Mouse (Mus musculus): ENCODE results near the gene Spaca9. TPM values are rescaled to one million over a fixed set of nuclear protein-coding genes. Genes with fewer than 3 reads are reported as not detected.

Spaca9 gene
- total RNA-seq (2021) = not detected

DNA sequence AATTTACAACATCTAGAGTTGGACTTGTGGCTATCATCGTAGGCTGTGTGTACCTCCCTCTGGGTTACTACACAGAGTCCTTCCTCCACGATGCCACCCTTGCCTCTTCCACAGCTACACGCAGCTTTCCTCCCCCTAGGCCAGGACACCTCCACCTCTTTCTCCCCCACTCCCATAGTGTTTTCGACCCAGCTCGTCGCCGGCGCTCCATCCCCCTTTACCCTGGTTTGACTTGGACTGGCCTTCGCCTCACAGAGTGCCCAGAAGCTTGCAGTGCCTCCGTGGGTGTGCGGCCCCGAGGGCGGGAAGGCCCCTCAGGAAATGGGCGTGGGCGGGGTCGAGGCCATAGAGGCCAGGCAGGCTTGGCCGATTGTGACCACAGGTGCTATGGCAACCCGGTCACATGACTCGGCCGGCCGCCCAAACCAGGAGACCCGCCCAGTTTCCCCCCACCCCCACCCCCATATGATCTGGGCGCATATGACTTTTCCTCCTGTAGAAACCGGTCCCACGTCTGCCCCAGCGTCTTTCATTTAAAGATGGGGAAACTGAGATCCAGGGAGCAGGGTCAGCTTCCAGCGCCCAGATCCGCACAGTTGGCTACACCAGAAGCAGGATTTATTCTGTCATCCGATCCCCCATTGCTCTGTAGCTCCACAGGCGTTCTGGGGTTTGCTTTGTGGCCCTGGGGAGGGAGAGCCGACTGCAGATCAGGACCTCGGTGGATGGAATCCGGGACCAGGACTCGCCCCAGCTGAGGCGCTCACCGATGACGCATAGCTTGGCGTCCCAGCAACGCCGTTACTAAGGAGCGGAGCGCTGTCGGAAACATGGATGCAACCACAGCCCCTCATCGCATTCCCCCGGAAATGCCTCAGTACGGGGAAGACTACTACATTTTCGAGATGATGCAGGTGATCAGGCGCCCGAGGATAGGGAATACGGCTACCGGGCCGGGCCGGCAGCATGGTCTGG lies at the start of gene Spaca9, which contains the start of gene Ak8:
Spaca9 (minus strand) TSS at position 367 of the 975 bp plus-strand sequence.
Ak8 (plus strand) TSS at position 804 of the 975 bp plus-strand sequence.
- intact Hi-C loops (cut with DNase I) = no loop called here
- DNase-seq = peak; percentile 83

DNA sequence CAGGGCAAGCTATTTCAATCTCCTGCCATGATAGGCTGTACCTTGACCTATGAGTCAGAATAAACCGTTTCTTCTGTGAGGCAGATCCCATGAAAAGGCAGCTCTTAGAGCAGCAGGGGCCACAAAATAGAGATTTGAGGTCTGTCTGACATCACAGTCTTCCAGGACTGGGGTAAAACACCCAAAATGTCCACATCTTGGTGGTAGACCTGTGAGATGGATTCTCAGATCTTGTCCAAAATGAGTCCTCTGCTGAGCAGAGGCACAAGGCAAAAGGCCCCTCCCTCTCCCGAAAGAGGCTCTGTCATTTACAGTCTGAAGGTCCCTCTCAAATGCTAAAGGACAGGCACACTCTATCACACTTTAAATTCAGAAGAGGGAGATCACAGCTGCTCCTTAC lies 48.2 kb upstream of the Spaca9 start:
- DNase-seq = no peak
- intact Hi-C loops (cut with DNase I) = no loop called here

DNA sequence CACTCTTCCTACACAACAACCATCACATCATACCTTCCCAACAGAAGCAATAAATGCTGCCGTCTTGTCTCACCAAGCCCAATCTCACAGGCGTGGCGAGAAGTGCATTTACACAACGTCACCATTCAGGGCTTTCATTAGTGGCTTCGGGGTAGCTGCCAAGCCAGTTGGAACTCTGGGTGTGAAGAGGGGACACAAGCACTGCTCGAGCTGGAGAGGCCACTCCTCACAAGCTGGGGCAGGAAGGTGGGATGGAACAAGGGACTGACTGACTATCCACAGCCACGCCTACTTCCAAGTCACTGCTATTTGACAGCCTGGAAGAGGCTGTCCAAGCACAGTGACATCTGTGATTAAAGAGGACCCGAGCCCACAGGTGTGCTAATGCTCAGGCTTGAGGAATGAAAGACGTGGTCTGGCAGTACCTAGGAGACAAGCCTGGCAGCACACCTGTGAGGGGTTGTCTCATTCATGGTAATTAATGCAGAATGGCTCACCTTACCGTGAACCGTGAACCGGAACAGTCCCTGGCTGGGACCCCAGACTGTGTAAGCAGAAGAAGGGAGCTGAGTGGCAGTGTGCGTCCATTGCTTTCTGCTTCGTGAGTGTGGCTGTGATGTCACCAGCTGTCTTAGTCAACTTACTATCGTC lies 47.3 kb upstream of the Spaca9 start:
- DNase-seq = no peak
- intact Hi-C loops (cut with DNase I) = no loop called here

DNA sequence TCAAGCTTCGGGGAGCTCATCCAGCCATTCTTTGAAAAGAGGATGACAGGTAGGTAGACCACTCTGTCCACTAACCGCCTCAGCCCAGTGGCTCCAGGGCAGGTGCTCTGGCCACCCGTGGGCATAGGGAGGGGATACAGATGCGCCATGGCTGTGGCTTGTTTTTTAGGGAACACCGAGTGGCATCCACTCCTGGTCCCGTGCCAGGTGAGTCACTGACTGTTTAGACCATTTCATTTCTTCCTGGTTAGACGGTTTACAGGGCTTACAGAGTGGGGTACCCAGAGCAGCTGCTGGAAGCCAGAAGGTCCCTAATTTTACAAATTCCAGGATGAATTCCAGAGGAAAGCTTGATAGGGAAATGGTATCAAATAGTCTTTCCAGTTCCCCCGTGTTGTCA lies 43.2 kb upstream of the Spaca9 start:
- DNase-seq = no peak
- intact Hi-C loops (cut with DNase I) = no loop called here

DNA sequence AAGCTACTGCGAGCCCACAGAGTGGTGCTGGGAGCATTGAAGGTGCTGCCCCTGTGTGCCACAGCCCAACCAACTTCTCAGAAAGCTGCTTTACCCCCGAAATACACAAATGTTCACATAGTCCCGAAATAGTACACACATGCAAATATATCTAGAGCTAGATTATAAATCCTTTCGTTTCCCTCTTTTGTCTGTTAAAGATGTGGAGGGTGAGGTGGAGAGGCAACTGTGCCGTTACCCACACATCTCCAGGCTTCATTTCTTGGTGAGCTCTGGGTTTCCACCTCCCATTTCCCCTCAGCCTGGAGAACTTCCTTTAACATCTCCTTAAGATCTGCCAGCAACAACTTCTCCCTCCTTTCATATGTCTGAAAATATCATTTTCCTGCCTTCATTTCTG lies 40.6 kb upstream of the Spaca9 start:
- DNase-seq = no peak
- intact Hi-C loops (cut with DNase I) = no loop called here

DNA sequence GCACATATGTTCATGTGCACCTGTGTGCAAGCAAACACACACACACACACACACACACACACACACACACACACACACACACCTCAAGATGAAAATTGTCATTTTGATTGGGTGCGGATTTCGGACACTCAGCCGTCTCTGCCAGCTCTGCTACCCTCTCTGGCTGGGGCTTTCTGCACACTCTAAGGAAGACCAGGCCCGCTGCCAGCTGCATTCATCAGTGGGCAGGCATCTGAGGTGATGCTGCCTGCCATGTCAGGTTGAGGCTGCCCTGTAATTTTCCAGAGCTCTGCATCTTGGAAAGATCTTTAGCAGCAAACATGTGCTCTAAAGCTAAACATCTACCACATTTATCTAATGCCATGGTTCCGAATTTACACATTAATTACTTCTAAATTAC lies 37.6 kb upstream of the Spaca9 start:
- intact Hi-C loops (cut with DNase I) = no loop called here
- peak; percentile 87 for DNase-seq

DNA sequence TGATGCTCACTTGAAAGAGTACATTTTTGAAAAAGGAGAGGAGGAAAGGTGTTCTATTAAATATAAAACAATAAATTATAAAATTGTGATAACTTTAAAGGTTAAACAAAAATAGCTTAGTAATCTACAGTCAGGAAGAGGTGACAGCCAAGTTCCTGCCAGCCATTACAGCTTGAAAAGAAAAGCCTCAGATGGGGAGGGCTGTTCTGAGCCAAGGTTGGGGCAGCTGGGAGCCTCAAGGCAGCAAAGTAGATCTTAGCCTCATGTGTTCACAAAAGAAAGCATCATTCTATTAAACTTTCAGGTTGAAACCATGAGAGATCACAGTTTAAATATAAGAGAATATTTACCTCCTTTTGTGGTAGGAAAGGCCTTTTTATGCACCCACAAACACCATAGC lies 31.1 kb upstream of the Spaca9 start:
- DNase-seq = no peak
- intact Hi-C loops (cut with DNase I) = no loop called here

DNA sequence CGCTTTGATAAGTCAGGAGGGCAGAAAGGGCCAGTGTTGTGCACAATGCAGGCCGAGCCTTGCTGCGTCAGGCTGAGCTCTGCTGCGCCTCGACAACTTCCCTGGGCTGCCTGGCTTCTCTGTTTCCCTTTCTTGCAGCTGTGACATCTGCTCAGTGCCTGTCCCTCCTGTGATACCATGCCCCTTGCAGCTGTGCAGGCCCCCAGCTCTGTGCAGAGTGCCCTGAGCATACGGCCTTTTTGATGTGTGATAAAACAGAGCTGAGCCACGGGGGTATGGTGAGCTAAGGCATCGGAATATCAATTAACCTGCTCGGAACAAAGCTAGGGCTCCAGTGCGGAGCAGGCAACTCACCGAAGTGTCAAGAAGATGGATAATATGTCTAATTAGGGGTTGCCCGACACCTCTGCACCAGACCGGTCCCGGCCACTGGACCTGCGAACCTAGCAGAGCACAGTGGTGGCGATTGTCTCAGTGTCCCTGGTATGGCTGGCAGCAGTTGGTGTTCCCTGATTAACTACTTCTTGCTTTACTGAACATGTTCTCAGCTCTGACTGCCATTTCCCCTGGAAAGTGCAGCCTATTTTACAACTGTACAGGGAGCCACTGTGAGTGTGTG lies 28.4 kb upstream of the Spaca9 start:
- intact Hi-C loops (cut with DNase I) = no loop called here
- no peak for DNase-seq

DNA sequence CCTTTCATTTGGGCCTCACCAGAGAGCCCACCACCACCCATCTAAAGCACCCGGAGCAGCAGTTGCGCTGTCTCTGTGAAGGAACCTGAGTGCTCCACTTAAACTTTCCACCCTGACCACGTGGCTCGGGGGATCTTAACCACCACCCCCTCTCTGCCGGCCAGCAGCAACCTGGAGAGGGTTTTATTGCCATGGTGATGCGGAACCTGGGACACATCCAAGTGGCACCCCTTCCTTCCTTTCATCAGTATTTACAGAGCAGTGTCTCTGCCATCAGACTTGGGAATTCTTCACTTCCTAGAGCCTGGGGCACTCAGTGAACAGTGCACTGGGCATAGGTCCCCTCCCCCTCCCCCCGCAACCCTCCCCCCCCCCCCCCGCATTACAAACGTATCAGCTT lies 24.4 kb upstream of the Spaca9 start:
- intact Hi-C loops (cut with DNase I) = no loop called here
- no peak for DNase-seq

DNA sequence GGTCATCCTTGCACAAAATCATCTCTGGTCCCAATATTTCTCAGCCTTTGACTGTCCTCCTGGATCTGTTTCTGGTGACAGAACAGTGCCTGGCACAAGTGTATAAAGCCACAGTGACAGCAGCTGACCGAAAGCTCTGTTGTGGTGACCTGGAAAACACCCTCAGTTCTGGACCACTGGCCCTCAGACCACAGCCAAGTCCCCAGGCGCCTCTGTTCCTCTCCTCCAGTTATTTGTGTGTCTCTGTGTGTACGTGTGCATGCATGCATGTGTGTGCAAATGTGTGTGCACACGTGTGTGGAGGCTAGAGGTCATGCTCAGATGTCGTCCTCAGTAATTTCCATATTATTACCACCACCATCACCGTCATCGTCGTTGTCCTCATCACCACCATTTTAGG lies 22.9 kb upstream of the Spaca9 start:
- intact Hi-C loops (cut with DNase I) = no loop called here

DNA sequence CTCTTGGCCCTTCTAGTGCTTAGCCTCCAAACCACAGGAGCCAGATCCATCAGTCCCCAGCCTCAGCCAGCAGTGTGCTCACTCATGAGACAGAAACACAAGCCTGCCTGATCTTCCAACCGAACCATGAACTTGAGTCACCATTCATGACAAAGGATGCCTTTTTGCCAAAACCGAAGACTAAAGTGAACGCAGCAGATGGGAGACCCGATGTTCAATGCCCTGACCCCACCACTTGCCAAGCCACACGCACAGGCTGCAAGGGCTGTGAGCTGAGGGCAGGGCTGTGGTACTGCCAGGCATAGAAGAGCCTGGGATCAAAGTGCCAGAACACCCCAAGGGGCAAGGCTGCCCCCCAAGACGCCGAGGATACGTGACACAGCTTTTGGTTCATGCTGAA lies 13.5 kb upstream of the Spaca9 start:
- intact Hi-C loops (cut with DNase I) = no loop called here
- peak; percentile 58 for DNase-seq

More for the DNA sequence above, 22.9 kb upstream of the Spaca9 start:
- DNase-seq = no peak

DNA sequence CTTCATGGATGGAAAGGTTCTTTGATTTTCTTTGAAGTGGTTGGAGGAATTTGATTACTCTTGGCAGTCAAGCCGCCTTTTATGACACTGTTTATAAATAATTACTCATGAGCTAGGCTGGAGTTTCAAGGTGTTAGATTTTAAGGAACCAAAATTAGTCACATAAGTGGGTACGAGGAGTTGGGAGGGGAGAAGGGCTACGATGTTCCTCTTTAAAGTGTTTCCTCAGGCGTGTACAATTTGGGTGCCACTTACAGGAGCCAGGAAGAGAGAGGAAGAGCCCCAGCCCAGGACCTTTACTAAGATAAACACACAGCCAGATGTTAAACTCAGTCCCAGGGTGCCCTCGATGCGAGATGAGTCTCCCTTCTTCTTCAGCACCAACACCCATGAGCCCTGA lies 7.3 kb upstream of the Spaca9 start:
- DNase-seq = no peak
- intact Hi-C loops (cut with DNase I) = no loop called here

DNA sequence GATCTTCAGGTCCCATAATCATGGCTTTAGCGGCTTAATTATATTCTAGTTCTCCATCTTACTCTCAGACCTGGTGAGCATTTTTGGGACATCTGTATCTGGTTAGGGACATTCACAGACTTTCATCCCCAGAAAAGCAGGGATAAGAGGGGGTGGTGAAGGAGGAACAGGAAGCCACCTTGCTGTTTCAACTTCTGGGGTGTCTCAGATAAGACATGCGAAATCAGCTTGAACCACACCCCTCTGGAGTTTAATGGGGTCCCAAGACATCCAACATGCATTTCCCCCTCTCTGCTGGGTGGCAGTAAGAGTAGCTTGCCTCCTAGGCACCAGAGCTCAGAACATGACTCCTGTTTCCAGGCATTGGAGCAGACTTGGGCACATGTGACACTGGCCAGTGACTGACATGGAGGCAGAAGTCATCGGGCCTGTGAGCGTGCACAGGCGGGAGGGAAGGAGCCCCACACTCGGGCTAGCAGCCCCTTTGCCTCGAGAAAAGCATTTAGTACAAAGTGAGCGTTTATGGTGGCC lies 6.6 kb upstream of the Spaca9 start:
- no peak for DNase-seq
- intact Hi-C loops (cut with DNase I) = no loop called here

DNA sequence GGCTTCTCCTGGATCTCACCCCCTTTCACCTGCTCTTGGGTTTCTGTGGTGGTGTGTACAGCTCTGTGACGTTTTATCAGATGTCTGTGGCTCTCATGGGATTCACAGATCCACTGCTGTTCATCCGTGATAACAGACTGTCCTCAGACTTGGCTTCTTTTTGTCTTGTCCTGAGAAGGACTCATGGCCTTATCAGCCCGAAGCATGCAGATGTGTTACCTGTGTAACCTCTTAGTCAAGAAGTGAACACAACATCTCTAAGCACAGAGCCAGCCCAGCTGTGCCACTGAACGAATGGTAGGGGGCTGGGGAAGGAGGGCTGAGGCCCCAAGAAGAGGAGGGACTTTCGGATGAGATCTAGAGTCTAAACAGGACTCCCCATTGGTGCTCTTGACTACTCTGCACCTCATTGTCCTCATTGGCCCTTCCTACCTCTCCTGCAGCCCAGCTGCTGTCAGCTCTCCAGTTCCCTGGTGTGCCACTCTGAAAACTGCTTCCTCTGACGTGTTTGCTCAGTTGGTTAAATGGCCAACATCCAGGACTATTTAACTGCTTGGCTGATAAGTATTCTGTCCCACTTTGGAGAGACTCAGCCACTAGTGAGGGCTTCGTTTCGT lies 2.2 kb upstream of the Spaca9 start:
- intact Hi-C loops (cut with DNase I) = no loop called here
- DNase-seq = no peak

DNA sequence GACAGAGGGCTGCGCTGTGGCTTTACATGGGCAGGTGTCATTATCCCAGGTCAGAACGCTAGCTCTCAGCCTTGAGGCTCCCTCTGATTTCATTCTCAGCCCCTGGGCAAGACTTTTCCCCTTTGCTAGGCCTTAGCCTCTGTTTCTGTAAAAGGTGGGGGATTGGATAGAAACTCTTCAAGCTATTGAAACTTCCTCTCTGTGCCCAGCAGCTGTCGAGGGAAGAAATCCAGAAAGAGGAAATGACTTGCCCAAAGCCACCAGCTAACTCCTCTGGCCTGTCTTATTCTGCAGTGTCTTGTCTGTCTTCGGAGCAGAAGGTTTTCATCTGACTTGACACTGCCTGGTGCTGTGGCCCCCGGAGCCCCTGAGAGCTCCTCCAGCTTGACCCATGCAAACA lies 961 bp downstream of the Spaca9 start:
- intact Hi-C loops (cut with DNase I) = no loop called here
- no peak for DNase-seq

DNA sequence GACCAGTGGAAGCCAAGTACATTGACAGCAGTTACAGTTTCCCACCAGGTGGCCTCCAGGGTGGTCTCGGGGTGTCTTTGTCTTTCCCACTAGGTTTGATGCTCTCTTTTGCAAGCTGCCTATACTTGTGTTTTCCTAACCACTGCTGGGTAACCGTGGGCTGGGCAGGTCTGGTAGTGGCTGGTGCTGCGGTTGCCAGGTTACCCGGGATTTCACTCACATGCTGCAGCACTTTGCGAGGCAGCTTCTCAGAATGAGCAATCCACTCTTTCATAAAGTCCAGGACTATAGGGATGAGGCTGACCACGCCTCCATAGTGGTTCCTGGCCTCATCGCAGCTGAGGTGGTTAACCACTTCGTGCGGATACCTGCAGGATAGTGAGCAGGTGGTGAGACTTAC lies 6.8 kb downstream of the Spaca9 start:
- DNase-seq = no peak
- intact Hi-C loops (cut with DNase I) = no loop called here

DNA sequence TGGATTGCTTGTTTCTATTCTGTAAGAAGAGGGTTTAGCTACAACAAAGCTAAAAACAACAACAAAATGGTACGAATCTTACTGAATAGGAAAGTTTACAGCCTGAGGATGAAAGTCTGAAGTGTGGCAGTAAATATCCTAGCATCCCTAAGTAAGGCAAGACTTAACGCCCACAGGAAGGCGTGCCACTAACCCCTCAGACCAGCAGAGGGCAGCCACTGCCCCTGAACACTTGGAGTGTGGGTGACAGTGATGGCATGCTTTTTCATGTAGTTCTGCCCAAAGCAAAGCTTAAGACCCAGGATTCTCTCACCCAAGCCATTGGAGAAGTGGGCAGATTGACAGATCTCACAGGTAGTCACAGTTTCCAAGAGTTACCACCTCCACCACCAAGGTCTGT lies 11.1 kb downstream of the Spaca9 start:
- DNase-seq = peak; percentile 55

DNA sequence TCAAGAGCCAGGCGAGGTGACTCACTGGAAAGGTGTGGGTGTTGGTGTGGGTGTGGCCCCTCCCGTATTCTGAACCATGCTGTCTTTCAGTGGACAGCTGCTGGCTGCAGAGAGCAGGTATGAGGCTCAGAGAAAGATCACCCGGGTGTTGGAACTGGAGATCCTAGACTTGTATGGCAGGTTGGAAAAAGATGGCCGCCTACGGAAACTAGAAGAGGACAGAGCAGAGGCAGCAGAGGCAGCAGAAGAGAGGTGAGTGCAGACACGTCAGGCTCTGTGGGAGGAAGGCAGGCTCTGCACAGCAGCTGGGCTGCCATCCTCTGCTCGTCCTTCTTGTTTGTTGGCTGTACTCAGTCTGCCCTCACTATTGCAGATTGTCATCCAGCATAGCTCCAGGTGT lies 13.6 kb downstream of the Spaca9 start:
- intact Hi-C loops (cut with DNase I) = loop anchor here (10.0 kb wide), 1 partner anchor 159 kb away; the partner anchor contains the start of genes Ddx31 and Gtf3c4

More for the DNA sequence above, 11.1 kb downstream of the Spaca9 start:
- intact Hi-C loops (cut with DNase I) = loop anchor here (10.0 kb wide), 1 partner anchor 156 kb away; the partner anchor contains the start of genes Ddx31 and Gtf3c4

DNA sequence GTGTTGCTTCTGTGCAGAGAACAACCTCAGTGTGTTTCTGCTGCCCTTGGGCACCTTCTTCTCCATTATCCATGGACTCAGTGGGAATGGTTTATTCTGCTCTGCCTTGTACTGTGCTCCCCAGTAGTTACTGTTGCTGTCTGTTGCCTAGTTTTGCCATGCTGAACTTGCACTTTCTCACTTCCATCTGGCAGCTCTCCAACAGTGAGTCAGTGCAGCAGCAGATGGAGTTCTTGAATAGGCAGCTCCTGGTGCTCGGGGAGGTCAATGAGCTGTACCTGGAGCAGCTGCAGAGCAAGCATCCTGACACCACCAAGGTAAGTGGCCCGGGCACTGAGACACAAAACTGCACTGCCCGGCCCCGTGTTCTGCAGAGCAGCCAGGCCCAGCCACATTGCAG lies 17.8 kb downstream of the Spaca9 start:
- DNase-seq = no peak
- intact Hi-C loops (cut with DNase I) = loop anchor here (10.0 kb wide), 1 partner anchor 163 kb away; the partner anchor contains the start of genes Ddx31 and Gtf3c4

More for the DNA sequence above, 13.6 kb downstream of the Spaca9 start:
- no peak for DNase-seq

DNA sequence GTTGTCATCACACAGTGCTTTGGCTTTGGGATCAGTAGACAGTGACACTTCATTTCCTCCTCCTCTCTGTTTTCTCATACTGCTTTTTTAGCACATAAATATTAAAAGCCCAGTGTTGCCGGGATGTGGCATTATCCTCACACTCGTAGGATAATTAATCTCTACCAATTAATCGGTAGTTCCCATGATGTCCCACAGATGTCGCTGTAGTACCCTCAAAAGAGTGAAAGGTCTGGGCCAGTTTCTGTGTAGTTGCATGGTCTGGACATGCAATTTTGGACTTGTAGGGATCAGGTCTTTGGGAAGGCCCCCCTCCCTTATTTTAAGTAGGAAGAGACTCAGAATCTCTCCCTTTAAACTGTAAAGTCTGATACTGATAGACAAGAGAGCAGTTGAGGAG lies 18.8 kb downstream of the Spaca9 start:
- intact Hi-C loops (cut with DNase I) = loop anchor here (10.0 kb wide), 1 partner anchor 164 kb away; the partner anchor contains the start of genes Ddx31 and Gtf3c4
- DNase-seq = peak; percentile 37
